In genomic region chr9:52792596-52792995, GRCm38 (mm10) we compare ENCODE assay signal across 15 mouse cellular contexts.
DNase-seq lines count a peak whose midpoint lies in the region; TF ChIP-seq lines count a peak whose summit lies in the region.
"Had no signal": no experiment of that assay in that cellular context is flagged by ENCODE, and none has a peak within 500 bp of the region (broad histone marks: within the 10 kb centered on the region; RNA-seq: fewer than 3 reads in every experiment).

No protein-coding gene starts in this region.

- no peak overlapping the region for H3K4me3 ChIP-seq in heart, adult 2 months
- no peak overlapping the region for H3K4me3 ChIP-seq in lung, adult 2 months (replicated peaks; ENCODE audit: extremely low read depth, low read depth, low read length)
- H3K4me3 ChIP-seq: forebrain, embryonic 10.5 days; heart, embryonic 15.5 days; limb, embryonic 15.5 days; myocyte had no signal

- H3K79me2 ChIP-seq in heart, adult 2 months (replicated peaks; ENCODE audit: control insufficient read depth, insufficient read depth, low read length), result no peaks in the 10 kb centered on the region

- WGBS in heart, adult 2 months, result 64% methylated on average over 1 of the region's 1 CpGs
- WGBS in lung, adult 2 months, result 43% methylated on average over 1 of the region's 1 CpGs

- H3K9ac ChIP-seq in heart, adult 2 months (ENCODE audit: low read depth, low read length), result no peak overlapping the region
- H3K9ac ChIP-seq: heart, embryonic 15.5 days; limb, embryonic 15.5 days had no signal

- TF ChIP-seq CTCF in heart, adult 2 months (IDR thresholded peaks at IDR 0.05), result no peak
- no peak for TF ChIP-seq CTCF in brain, embryonic 14.5 days (IDR thresholded peaks at IDR 0.05; ENCODE audit: borderline replicate concordance, extremely low read depth, insufficient read depth, insufficient read length)
- TF ChIP-seq CTCF in lung, adult 2 months (IDR thresholded peaks at IDR 0.05; ENCODE audit: insufficient read depth, low read length), result no peak

- H3K36me3 ChIP-seq in heart, adult 2 months (ENCODE audit: control insufficient read depth, insufficient read depth, low read length), result no peaks in the 10 kb centered on the region
- H3K36me3 ChIP-seq: forebrain, embryonic 10.5 days; heart, embryonic 15.5 days; limb, embryonic 15.5 days had no signal

- TF ChIP-seq EP300 in heart, adult 2 months (IDR thresholded peaks at IDR 0.05; ENCODE audit: insufficient read depth, low read depth, low read length), result no peak

- H3K27me3 ChIP-seq in heart, adult 2 months (ENCODE audit: control insufficient read depth, insufficient read depth, low read length), result no peaks in the 10 kb centered on the region
- H3K27me3 ChIP-seq: heart, embryonic 15.5 days; limb, embryonic 15.5 days had no signal

- peak; percentile 17 to 44 for DNase-seq in heart, postnatal 14 days
- DNase-seq in heart, adult 2 months, result no peak
- peak; percentile 45 for DNase-seq in brain, embryonic 14.5 days (ENCODE audit: low read depth)
- DNase-seq in gastrocnemius, adult 18-20 months (ENCODE audit: low spot score), result peak; percentile 31
- peak; percentile 74 for DNase-seq in left cerebral cortex, postnatal 4 days
- no peak for DNase-seq in lung, adult 2 months
- DNase-seq in adrenal gland, postnatal 10 days, result no peak
- no peak for DNase-seq in ovary, adult 18-20 months (ENCODE audit: low spot score)
- DNase-seq: kidney, adult 11 months; thymus, adult 18-20 months had no signal

- intact Hi-C loops in heart, postnatal 14 days (cut with DNase I), result no loop called here
- intact Hi-C loops in heart, adult 2 months (cut with DNase I), result no loop called here
- intact Hi-C loops in left cerebral cortex, postnatal 4 days (cut with DNase I), result no loop called here

- H3K4me1 ChIP-seq in heart, adult 2 months (ENCODE audit: control insufficient read depth, insufficient read depth, low read length), result no peaks in the 10 kb centered on the region
- H3K4me1 ChIP-seq in lung, adult 2 months (ENCODE audit: control insufficient read depth, insufficient read depth, low read length), result no peaks in the 10 kb centered on the region
- H3K4me1 ChIP-seq: forebrain, embryonic 10.5 days; heart, embryonic 15.5 days; limb, embryonic 15.5 days had no signal

- no peak overlapping the region for H3K27ac ChIP-seq in heart, adult 2 months
- H3K27ac ChIP-seq: forebrain, embryonic 10.5 days; heart, embryonic 15.5 days; limb, embryonic 15.5 days; macrophage had no signal

- TF ChIP-seq POLR2A in heart, adult 2 months (IDR thresholded peaks at IDR 0.05; ENCODE audit: insufficient read depth, low read depth, low read length), result no peak
- no peak for TF ChIP-seq POLR2A in brain, embryonic 14.5 days (IDR thresholded peaks at IDR 0.05; ENCODE audit: borderline replicate concordance, extremely low read depth, insufficient read depth, insufficient read length, poor library complexity, severe bottlenecking)
- TF ChIP-seq POLR2A in lung, adult 2 months (IDR thresholded peaks at IDR 0.05; ENCODE audit: borderline replicate concordance, extremely low read depth, low read depth, low read length), result no peak

Comparison
In these comparisons a context has a peak if more than half of its experiments do, and no peak if none do; other contexts are left out.
1. DNase-seq: peak in heart, postnatal 14 days (2 of 2), brain, embryonic 14.5 days (single experiment), gastrocnemius, adult 18-20 months (single experiment) and left cerebral cortex, postnatal 4 days (single experiment); none in heart, adult 2 months (0 of 2), lung, adult 2 months (single experiment), adrenal gland, postnatal 10 days (single experiment) and ovary, adult 18-20 months (single experiment).